Mouse (Mus musculus): Measurements from ENCODE around the gene Kars.

DNA sequence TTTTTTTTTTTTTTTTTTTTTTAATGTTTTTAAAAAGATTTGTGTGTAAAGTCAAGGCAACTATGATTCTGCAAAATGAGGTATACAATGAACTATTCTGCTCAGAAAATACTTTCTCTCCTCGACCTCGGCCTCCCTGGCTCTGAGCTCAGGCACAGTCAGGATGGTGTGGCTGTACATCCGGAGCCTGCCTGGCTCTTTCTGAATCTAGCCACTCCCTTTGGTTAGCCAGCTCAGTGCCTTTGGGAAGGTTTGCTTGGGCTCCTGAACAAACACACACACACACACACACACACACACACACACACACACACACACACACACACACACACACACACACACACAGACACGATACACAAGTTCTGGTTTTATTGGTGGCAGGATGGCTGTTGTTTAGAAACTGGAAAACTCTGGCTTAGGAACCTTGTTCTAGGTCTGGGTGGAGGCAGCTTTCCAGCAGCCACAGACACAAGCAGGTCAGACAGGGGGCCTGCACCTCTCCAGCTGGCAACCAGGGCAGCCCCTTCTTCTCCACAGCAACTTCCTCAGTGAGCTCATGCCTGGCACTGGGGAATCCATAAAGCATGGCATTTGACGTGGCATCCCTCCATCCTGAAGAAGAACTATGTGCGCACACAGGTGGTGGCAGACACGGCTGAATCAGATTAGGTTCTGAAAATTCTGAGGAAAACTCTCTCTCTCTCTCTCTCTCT, 46.1 kb downstream of the Kars start:
- TF ChIP-seq CTCF (IDR thresholded peaks at IDR 0.05; ENCODE audit: low read depth, low read length) = no peak
- TF ChIP-seq GATA1 (IDR thresholded peaks at IDR 0.05; ENCODE audit: borderline replicate concordance, low read length) = no peak
